Mouse (Mus musculus): ENCODE measurements around the gene Tnfsf12. TPM values are rescaled to one million over a fixed set of nuclear protein-coding genes. Genes with fewer than 3 reads are reported as not detected.
A peak's percentile ranks its signal among the peaks of the same experiment; 100 is the strongest.

Tnfsf12 gene
- total and polyA plus RNA-seq, 2 experiments from 2014 or later: 5.0 to 7.1 TPM

GRCm38 (mm10) chr11:69655264-69656064 lies 40.2 kb downstream of the Tnfsf12 start, which contains the start of gene Sox15:
Gene Sox15 (plus strand): TSS chr11:69655314.
- Histone ChIP-seq H3K4me2 (ENCODE audit: low read depth, low read length) (peak within 1 kb of the TSS; percentile 36; the same call in 1 of the 2 replicates), H3K27me3 (ENCODE audit: insufficient read depth, low read length) (no peaks in the 10 kb centered on the region), H3K9ac (replicated peaks; ENCODE audit: low read length) (no peak within 1 kb of the TSS), H3K9me3 (ENCODE audit: low read length) (no peaks in the 10 kb centered on the region), H3K27ac (no peak within 1 kb of the TSS), H3K4me1 (ENCODE audit: insufficient read depth, low read length) (no peaks in the 10 kb centered on the region), H3K36me3 (ENCODE audit: insufficient read depth, low read length) (peaks cover 41% of the 10 kb centered on the region), H3K4me3 (ENCODE audit: low read length) (no peak within 1 kb of the TSS)
- 20% methylated on average over 34 of the region's 34 CpGs for WGBS
- ATAC-seq (peak; percentile 67), DNase-seq (ENCODE audit: low spot score) (peak; percentile 87)
- TF ChIP-seq CTCF (IDR thresholded peaks at IDR 0.05; ENCODE audit: low read depth): peak; percentile 89

GRCm38 (mm10) chr11:69654760-69655159 lies 40.9 kb downstream of the Tnfsf12 start:
- no peak overlapping the region for H3K9ac ChIP-seq (replicated peaks; ENCODE audit: low read length)
- WGBS: 52% methylated on average over 9 of the region's 9 CpGs
- H3K4me2 ChIP-seq (ENCODE audit: low read depth, low read length): no peak overlapping the region
- no peak overlapping the region for H3K4me3 ChIP-seq (ENCODE audit: low read length)
- DNase-seq (ENCODE audit: low spot score) (no peak), ATAC-seq (no peak)
- no peak overlapping the region for H3K27ac ChIP-seq
- no peak for TF ChIP-seq CTCF (IDR thresholded peaks at IDR 0.05; ENCODE audit: low read depth)
- H3K4me1 ChIP-seq (ENCODE audit: insufficient read depth, low read length): no peaks in the 10 kb centered on the region
- no peaks in the 10 kb centered on the region for H3K9me3 ChIP-seq (ENCODE audit: low read length)
- peaks cover 48% of the 10 kb centered on the region for H3K36me3 ChIP-seq (ENCODE audit: insufficient read depth, low read length)
- H3K27me3 ChIP-seq (ENCODE audit: insufficient read depth, low read length): no peaks in the 10 kb centered on the region

GRCm38 (mm10) chr11:69653399-69653798 lies 42.2 kb downstream of the Tnfsf12 start:
- no peak for DNase-seq (ENCODE audit: low spot score)
- H3K27ac ChIP-seq: no peak overlapping the region; the same call in 1 of the 2 replicates
- TF ChIP-seq CTCF (IDR thresholded peaks at IDR 0.05; ENCODE audit: low read depth): no peak

GRCm38 (mm10) chr11:69645860-69646259 lies 49.8 kb downstream of the Tnfsf12 start:
- Histone ChIP-seq H3K4me3 (ENCODE audit: low read length) (no peak overlapping the region), H3K9me3 (ENCODE audit: low read length) (no peaks in the 10 kb centered on the region), H3K9ac (replicated peaks; ENCODE audit: low read length) (no peak overlapping the region), H3K27me3 (ENCODE audit: insufficient read depth, low read length) (no peaks in the 10 kb centered on the region), H3K4me2 (ENCODE audit: low read depth, low read length) (no peak overlapping the region), H3K27ac (no peak overlapping the region), H3K36me3 (ENCODE audit: insufficient read depth, low read length) (peaks cover 76% of the 10 kb centered on the region), H3K4me1 (ENCODE audit: insufficient read depth, low read length) (no peaks in the 10 kb centered on the region)
- TF ChIP-seq CTCF (IDR thresholded peaks at IDR 0.05; ENCODE audit: low read depth): no peak
- DNase-seq (ENCODE audit: low spot score) (no peak), ATAC-seq (no peak)
- WGBS: 93% methylated on average over 5 of the region's 5 CpGs

More at GRCm38 (mm10) chr11:69653399-69653798, 42.2 kb downstream of the Tnfsf12 start:
- H3K9ac ChIP-seq (replicated peaks; ENCODE audit: low read length): no peak overlapping the region
- H3K9me3 ChIP-seq (ENCODE audit: low read length): no peaks in the 10 kb centered on the region
- ATAC-seq: no peak
- no peak overlapping the region for H3K4me3 ChIP-seq (ENCODE audit: low read length)
- no peaks in the 10 kb centered on the region for H3K4me1 ChIP-seq (ENCODE audit: insufficient read depth, low read length)
- peaks cover 55% of the 10 kb centered on the region for H3K36me3 ChIP-seq (ENCODE audit: insufficient read depth, low read length)
- H3K4me2 ChIP-seq (ENCODE audit: low read depth, low read length): no peak overlapping the region
- WGBS: 67% methylated on average over 5 of the region's 5 CpGs
- H3K27me3 ChIP-seq (ENCODE audit: insufficient read depth, low read length): no peaks in the 10 kb centered on the region

MicroRNA genes within 50 kb of the gene (microRNA counts, 519-probe panel; counts per million panel counts)
- microRNA mmu-miR-1934: not detected

Small RNA genes within 50 kb of the gene (microRNA-seq; reads per million reads assigned to microRNA genes)
- gene Mir1934: 0.35 to 2.5 reads per million in 2 experiments

Other genes starting within 250 kb of the Tnfsf12 start
Only the 30 nearest of the 36 such genes appear.
- 3.9 and 4.9 TPM in 2 replicates for gene Dnah2, start 146.7 kb downstream of the Tnfsf12 start, total RNA-seq (2014; rRNA removed)
- 2.0 and 3.2 TPM in 2 replicates for gene Dnah2, start 146.7 kb downstream of the Tnfsf12 start, polyA plus RNA-seq (2015; fragmentation: Nextera tagmentation; extraction: Ambion mirVana)
- gene Efnb3, start 135.6 kb downstream of the Tnfsf12 start, total RNA-seq (2014; rRNA removed): 97.9 and 111 TPM in 2 replicates
- gene Efnb3, start 135.6 kb downstream of the Tnfsf12 start, polyA plus RNA-seq (2015; fragmentation: Nextera tagmentation; extraction: Ambion mirVana): 93.3 and 94.4 TPM in 2 replicates
- 16.4 and 19.4 TPM in 2 replicates for gene Wrap53, start 115.6 kb downstream of the Tnfsf12 start, total RNA-seq (2014; rRNA removed)
- 12.8 and 13.8 TPM in 2 replicates for gene Wrap53, start 115.6 kb downstream of the Tnfsf12 start, polyA plus RNA-seq (2015; fragmentation: Nextera tagmentation; extraction: Ambion mirVana)
- 33.5 and 41.5 TPM in 2 replicates for gene Trp53, start 115.5 kb downstream of the Tnfsf12 start, total RNA-seq (2014; rRNA removed)
- gene Trp53, start 115.5 kb downstream of the Tnfsf12 start, polyA plus RNA-seq (2015; fragmentation: Nextera tagmentation; extraction: Ambion mirVana): 36.6 and 37.4 TPM in 2 replicates
- 185 and 210 TPM in 2 replicates for gene Atp1b2, start 89.9 kb downstream of the Tnfsf12 start, total RNA-seq (2014; rRNA removed)
- gene Atp1b2, start 89.9 kb downstream of the Tnfsf12 start, polyA plus RNA-seq (2015; fragmentation: Nextera tagmentation; extraction: Ambion mirVana): 145 and 157 TPM in 2 replicates
- 0.40 TPM in 1 of 2 replicates, not detected in the other for gene Shbg, start 77.9 kb downstream of the Tnfsf12 start, total RNA-seq (2014; rRNA removed)
- gene Shbg, start 77.9 kb downstream of the Tnfsf12 start, polyA plus RNA-seq (2015; fragmentation: Nextera tagmentation; extraction: Ambion mirVana): not detected in 2 replicates
- 8.6 and 10.9 TPM in 2 replicates for gene Sat2, start 73.8 kb downstream of the Tnfsf12 start, total RNA-seq (2014; rRNA removed)
- 35.4 and 41.4 TPM in 2 replicates for gene Sat2, start 73.8 kb downstream of the Tnfsf12 start, polyA plus RNA-seq (2015; fragmentation: Nextera tagmentation; extraction: Ambion mirVana)
- gene Fxr2, start 62.9 kb downstream of the Tnfsf12 start, total RNA-seq (2014; rRNA removed): 68.5 and 79.6 TPM in 2 replicates
- 23.3 and 28.8 TPM in 2 replicates for gene Fxr2, start 62.9 kb downstream of the Tnfsf12 start, polyA plus RNA-seq (2015; fragmentation: Nextera tagmentation; extraction: Ambion mirVana)
- gene Sox15, start 40.5 kb downstream of the Tnfsf12 start, total RNA-seq (2014; rRNA removed): not detected in 2 replicates
- 0.35 and 0.40 TPM in 2 replicates for gene Sox15, start 40.5 kb downstream of the Tnfsf12 start, polyA plus RNA-seq (2015; fragmentation: Nextera tagmentation; extraction: Ambion mirVana)
- gene Mpdu1, start 33.2 kb downstream of the Tnfsf12 start, total RNA-seq (2014; rRNA removed): 141 and 256 TPM in 2 replicates
- 122 and 124 TPM in 2 replicates for gene Mpdu1, start 33.2 kb downstream of the Tnfsf12 start, polyA plus RNA-seq (2015; fragmentation: Nextera tagmentation; extraction: Ambion mirVana)
- 6.0 and 7.5 TPM in 2 replicates for gene Cd68, start 29.7 kb downstream of the Tnfsf12 start, total RNA-seq (2014; rRNA removed)
- gene Cd68, start 29.7 kb downstream of the Tnfsf12 start, polyA plus RNA-seq (2015; fragmentation: Nextera tagmentation; extraction: Ambion mirVana): 10.5 and 12.0 TPM in 2 replicates
- gene Eif4a1, start 23.4 kb downstream of the Tnfsf12 start, total RNA-seq (2014; rRNA removed): 696 and 745 TPM in 2 replicates
- 427 and 463 TPM in 2 replicates for gene Eif4a1, start 23.4 kb downstream of the Tnfsf12 start, polyA plus RNA-seq (2015; fragmentation: Nextera tagmentation; extraction: Ambion mirVana)
- gene Senp3, start 13.8 kb downstream of the Tnfsf12 start, total RNA-seq (2014; rRNA removed): 68.6 and 90.4 TPM in 2 replicates
- 69.2 and 69.3 TPM in 2 replicates for gene Senp3, start 13.8 kb downstream of the Tnfsf12 start, polyA plus RNA-seq (2015; fragmentation: Nextera tagmentation; extraction: Ambion mirVana)
- 0.14 and 1.8 TPM in 2 replicates for gene Tnfsf13, start 10.1 kb downstream of the Tnfsf12 start, total RNA-seq (2014; rRNA removed)
- 0.76 and 0.98 TPM in 2 replicates for gene Tnfsf13, start 10.1 kb downstream of the Tnfsf12 start, polyA plus RNA-seq (2015; fragmentation: Nextera tagmentation; extraction: Ambion mirVana)
- 0.94 and 4.6 TPM in 2 replicates for gene Tnfsfm13, start 249 bp upstream of the Tnfsf12 start, total RNA-seq (2014; rRNA removed)
- gene Tnfsfm13, start 249 bp upstream of the Tnfsf12 start, polyA plus RNA-seq (2015; fragmentation: Nextera tagmentation; extraction: Ambion mirVana): 2.0 and 2.8 TPM in 2 replicates
- 18.3 and 18.8 TPM in 2 replicates for gene Polr2a, start 62.8 kb upstream of the Tnfsf12 start, total RNA-seq (2014; rRNA removed)
- gene Polr2a, start 62.8 kb upstream of the Tnfsf12 start, polyA plus RNA-seq (2015; fragmentation: Nextera tagmentation; extraction: Ambion mirVana): 9.1 and 10.5 TPM in 2 replicates
- gene Slc35g3, start 66.1 kb upstream of the Tnfsf12 start, total RNA-seq (2014; rRNA removed): 0.72 TPM in 1 of 2 replicates, not detected in the other
- 0.11 and 0.15 TPM in 2 replicates for gene Slc35g3, start 66.1 kb upstream of the Tnfsf12 start, polyA plus RNA-seq (2015; fragmentation: Nextera tagmentation; extraction: Ambion mirVana)
- 39.2 and 39.9 TPM in 2 replicates for gene Zbtb4, start 70.1 kb upstream of the Tnfsf12 start, total RNA-seq (2014; rRNA removed)
- gene Zbtb4, start 70.1 kb upstream of the Tnfsf12 start, polyA plus RNA-seq (2015; fragmentation: Nextera tagmentation; extraction: Ambion mirVana): 4.6 and 4.9 TPM in 2 replicates
- gene Chrnb1, start 100.1 kb upstream of the Tnfsf12 start, total RNA-seq (2014; rRNA removed): 1.5 TPM in 1 of 2 replicates, not detected in the other
- 0.85 and 1.5 TPM in 2 replicates for gene Chrnb1, start 100.1 kb upstream of the Tnfsf12 start, polyA plus RNA-seq (2015; fragmentation: Nextera tagmentation; extraction: Ambion mirVana)
- gene Fgf11, start 106.0 kb upstream of the Tnfsf12 start, total RNA-seq (2014; rRNA removed): 19.1 and 19.2 TPM in 2 replicates
- gene Fgf11, start 106.0 kb upstream of the Tnfsf12 start, polyA plus RNA-seq (2015; fragmentation: Nextera tagmentation; extraction: Ambion mirVana): 3.8 and 4.4 TPM in 2 replicates
- gene Tmem102, start 109.8 kb upstream of the Tnfsf12 start, total RNA-seq (2014; rRNA removed): 0.16 and 0.72 TPM in 2 replicates
- gene Tmem102, start 109.8 kb upstream of the Tnfsf12 start, polyA plus RNA-seq (2015; fragmentation: Nextera tagmentation; extraction: Ambion mirVana): 1.1 and 1.5 TPM in 2 replicates
- not detected in 2 replicates for gene Gm39566, start 119.4 kb upstream of the Tnfsf12 start, total RNA-seq (2014; rRNA removed)
- not detected in 2 replicates for gene Gm39566, start 119.4 kb upstream of the Tnfsf12 start, polyA plus RNA-seq (2015; fragmentation: Nextera tagmentation; extraction: Ambion mirVana)
- not detected in 2 replicates for gene Spem2, start 122.6 kb upstream of the Tnfsf12 start, total RNA-seq (2014; rRNA removed)
- not detected in 2 replicates for gene Spem2, start 122.6 kb upstream of the Tnfsf12 start, polyA plus RNA-seq (2015; fragmentation: Nextera tagmentation; extraction: Ambion mirVana)
- gene Spem1, start 126.3 kb upstream of the Tnfsf12 start, total RNA-seq (2014; rRNA removed): not detected in 2 replicates
- 0.28 and 0.40 TPM in 2 replicates for gene Spem1, start 126.3 kb upstream of the Tnfsf12 start, polyA plus RNA-seq (2015; fragmentation: Nextera tagmentation; extraction: Ambion mirVana)
- gene Nlgn2, start 141.9 kb upstream of the Tnfsf12 start, total RNA-seq (2014; rRNA removed): 126 and 130 TPM in 2 replicates
- 20.8 and 22.3 TPM in 2 replicates for gene Nlgn2, start 141.9 kb upstream of the Tnfsf12 start, polyA plus RNA-seq (2015; fragmentation: Nextera tagmentation; extraction: Ambion mirVana)
- gene Tmem256, start 142.7 kb upstream of the Tnfsf12 start, total RNA-seq (2014; rRNA removed): 119 and 153 TPM in 2 replicates
- gene Tmem256, start 142.7 kb upstream of the Tnfsf12 start, polyA plus RNA-seq (2015; fragmentation: Nextera tagmentation; extraction: Ambion mirVana): 435 and 439 TPM in 2 replicates
- gene Plscr3, start 150.5 kb upstream of the Tnfsf12 start, total RNA-seq (2014; rRNA removed): 24.7 and 26.3 TPM in 2 replicates
- gene Plscr3, start 150.5 kb upstream of the Tnfsf12 start, polyA plus RNA-seq (2015; fragmentation: Nextera tagmentation; extraction: Ambion mirVana): 32.2 and 33.4 TPM in 2 replicates
- not detected in 2 replicates for gene Tnk1, start 162.9 kb upstream of the Tnfsf12 start, total RNA-seq (2014; rRNA removed)
- gene Tnk1, start 162.9 kb upstream of the Tnfsf12 start, polyA plus RNA-seq (2015; fragmentation: Nextera tagmentation; extraction: Ambion mirVana): 0.15 TPM in 1 of 2 replicates, not detected in the other
- gene Tmem95, start 182.2 kb upstream of the Tnfsf12 start, total RNA-seq (2014; rRNA removed): not detected in 2 replicates
- not detected in 2 replicates for gene Tmem95, start 182.2 kb upstream of the Tnfsf12 start, polyA plus RNA-seq (2015; fragmentation: Nextera tagmentation; extraction: Ambion mirVana)
- 1.7 and 2.0 TPM in 2 replicates for gene Kctd11, start 185.6 kb upstream of the Tnfsf12 start, total RNA-seq (2014; rRNA removed)
- 1.3 and 1.7 TPM in 2 replicates for gene Kctd11, start 185.6 kb upstream of the Tnfsf12 start, polyA plus RNA-seq (2015; fragmentation: Nextera tagmentation; extraction: Ambion mirVana)

All from hindbrain, postnatal 0 days (tissue).